Mouse (Mus musculus): ENCODE results near the gene Esp22.
"Not testable (repeated sequence)": the region's sequence is repeated elsewhere in the genome, so short reads cannot be mapped to it uniquely, and the experiment has no call there.

The Esp22 gene

DNA sequence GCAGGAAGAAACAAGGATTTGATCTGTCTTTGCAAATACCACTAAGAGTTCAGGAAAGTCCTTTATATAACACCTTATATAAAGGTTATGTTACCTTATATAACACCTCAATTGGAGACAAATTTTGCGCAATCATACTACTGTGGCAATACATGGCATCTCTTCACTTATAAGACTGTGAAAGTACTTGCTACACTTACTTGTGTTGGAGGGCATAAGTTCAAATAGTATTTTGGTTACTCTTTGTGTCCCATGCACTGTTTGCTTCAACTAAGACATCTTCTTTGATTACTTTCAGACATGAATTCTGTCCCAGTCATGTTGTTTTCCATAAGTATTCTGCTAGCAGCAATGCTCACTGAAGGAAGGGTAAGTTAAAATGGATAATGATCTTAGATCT, at the start of gene Esp22:
Esp22 (plus strand) TSS at position 301 of the 400 bp plus-strand sequence.
- CTCF ChIA-PET = no interaction called here

DNA sequence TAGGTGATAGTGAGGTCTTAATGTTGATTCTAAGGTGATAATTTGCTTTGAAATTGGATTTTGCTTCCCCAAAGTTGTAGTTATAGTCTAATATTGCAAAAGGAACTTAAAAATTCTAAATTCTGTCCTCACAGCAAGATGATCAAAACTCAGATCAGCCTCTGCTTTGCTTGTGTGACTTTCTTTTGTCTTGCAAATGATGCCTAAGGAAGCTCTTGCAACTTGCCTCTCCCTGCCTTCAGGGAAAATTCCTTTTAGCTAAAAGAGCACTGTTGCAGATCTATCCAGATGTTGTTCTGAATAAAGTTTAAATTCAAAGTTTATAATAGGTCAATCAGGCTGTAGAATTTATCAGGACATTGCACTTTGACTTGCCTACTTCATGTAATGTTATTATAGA, 31.5 kb upstream of the Esp22 start:
- CTCF ChIA-PET = no interaction called here

- CTCF ChIA-PET = no interaction called here
Measured at GRCm38 (mm10) chr17:39076937-39077336, 18.2 kb upstream of the Esp22 start, which contains the start of gene Esp23. Gene Esp23 (minus strand): TSS chr17:39077037.

DNA sequence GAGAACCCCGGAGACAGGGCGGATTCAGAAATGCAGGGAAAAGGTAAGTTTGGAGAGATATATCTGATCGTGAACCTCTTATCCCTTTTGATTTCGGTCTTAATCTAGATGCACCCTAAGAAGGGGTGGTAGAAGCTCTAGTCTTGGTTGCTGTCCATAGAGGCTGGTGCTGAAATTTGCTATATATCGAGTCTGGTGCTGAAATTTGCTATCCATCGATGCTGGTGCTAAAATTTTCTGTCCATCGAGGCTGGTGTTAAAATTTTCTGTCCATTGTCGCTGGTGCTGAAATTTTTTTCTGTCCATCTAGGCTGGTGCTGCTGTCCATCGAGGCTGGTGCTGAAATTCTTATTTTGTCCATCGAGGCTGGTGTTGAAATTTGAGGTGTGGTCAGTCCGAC, 12.0 kb downstream of the Esp22 start:
- CTCF ChIA-PET = not testable (repeated sequence)

- CTCF ChIA-PET = not testable (repeated sequence)
Measured at GRCm38 (mm10) chr17:39129156-39129555, 34.0 kb downstream of the Esp22 start.

Measured in spleen, embryonic (tissue).